Mouse (Mus musculus): ENCODE data around the gene Pgls. TPM values are rescaled to one million over a fixed set of nuclear protein-coding genes. Genes with fewer than 3 reads are reported as not detected.

Gene Pgls
- 0.69 TPM for polyA plus RNA-seq (2014; fragmentation: Illumina TruSeq; extraction: RNeasy Lipid Tissue Mini Kit (QIAGEN cat#74804); ENCODE audit: low read depth, low replicate concordance)

DNA sequence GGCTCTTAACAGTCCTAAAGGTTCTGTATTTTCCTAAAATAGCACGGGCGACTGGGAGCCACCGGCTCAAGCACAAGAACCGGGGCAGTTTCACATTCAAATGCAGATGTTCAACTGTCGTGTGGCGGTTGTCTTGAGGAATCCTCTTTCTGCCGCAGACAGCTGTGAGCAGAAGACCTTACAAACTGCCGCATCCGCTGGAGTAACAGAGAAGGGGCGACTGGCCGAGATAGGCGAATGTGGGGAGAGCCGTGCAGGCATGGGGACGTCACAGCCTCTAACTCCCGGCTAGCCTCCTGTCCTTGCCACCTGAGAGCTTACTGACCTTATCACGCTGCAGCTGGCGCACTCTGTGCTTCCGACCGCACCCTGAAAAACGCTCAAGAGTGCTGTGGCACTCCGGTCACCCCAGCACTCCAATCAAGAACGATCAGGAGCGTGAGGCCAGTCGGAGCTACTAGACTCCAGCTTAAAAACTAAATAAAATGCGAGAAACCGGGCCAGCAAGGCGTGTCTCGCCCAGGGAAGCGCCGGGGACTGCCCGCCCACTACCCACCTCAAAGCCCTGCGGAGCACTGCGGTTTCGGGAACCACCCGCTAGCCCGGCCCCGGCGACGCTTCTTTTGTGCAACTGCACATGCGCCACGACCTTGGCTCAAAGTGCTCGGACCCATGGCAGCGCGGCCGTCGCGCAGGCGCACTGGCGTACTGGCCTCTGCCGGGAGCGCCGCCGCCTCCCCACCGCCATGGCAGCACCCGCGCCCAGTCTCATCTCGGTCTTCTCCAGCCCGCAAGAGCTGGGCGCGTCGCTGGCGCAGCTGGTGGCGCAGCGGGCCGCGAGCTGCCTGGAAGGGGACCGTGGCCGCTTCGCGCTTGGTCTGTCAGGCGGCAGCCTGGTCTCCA, at the start of gene Pgls:
Gene Pgls (plus strand): TSS at position 706 of the 903 bp plus-strand sequence.

GRCm38 (mm10) chr8:71542632-71543343, 49.2 kb upstream of the Pgls start, which contains the start of gene Mvb12a:
TSS of gene Mvb12a (plus strand) at chr8:71542922.

GRCm38 (mm10) chr8:71558071-71558957, 33.7 kb upstream of the Pgls start, which contains the start of gene Tmem221:
TSS of gene Tmem221 (minus strand) at chr8:71558871.

DNA sequence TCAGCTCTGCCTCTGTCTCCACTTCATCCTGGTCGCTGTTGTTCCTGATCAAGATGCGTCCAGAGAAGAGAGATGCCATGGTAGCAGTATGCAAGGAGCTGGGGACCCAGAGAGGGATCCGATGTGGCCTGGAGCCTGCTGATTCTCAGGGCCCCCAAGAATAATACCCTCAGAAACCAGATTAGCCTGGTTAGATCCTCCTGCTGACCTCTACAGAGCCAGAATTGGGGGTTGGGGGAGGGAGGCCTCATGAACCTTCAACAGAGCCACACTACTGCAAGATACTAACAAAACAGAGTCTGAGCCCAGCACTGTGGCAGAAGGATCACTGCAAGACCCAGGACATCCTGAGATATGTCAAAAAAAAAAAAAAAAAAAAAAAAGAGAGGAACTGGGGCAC, 25.5 kb upstream of the Pgls start, which contains the start of gene Nxnl1:
Gene Nxnl1 (minus strand): TSS at position 101 of the 400 bp plus-strand sequence.

DNA sequence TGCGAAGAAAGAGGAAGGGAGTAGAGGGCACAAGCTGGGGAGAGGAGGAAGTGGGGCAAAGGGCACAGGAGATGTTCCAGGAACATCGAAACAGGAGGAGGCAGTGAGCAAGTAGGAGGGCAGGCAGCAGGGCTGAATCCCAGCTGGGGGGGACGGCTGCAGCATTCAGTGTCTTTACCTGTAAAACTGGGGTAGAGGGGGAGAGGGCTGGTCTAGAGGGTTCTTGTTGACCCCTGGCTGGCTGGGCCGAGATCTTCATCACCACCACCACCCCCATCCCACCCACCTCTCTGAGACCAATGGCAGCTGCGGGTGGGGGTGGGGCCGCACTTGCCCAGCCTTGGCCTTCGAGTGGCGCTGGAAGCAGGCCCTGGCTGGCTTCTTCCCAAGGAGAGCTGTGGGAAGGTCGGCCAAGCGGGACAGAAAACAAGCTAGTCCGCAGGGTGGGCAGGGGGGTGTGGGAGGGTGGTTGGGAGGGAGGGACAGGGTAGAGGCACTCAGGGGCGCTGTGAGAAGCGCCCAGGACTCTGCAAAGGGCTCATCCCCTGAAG, 23.5 kb upstream of the Pgls start, which contains the start of gene Slc27a1:
Gene Slc27a1 (plus strand): TSS at position 496 of the 551 bp plus-strand sequence.

DNA sequence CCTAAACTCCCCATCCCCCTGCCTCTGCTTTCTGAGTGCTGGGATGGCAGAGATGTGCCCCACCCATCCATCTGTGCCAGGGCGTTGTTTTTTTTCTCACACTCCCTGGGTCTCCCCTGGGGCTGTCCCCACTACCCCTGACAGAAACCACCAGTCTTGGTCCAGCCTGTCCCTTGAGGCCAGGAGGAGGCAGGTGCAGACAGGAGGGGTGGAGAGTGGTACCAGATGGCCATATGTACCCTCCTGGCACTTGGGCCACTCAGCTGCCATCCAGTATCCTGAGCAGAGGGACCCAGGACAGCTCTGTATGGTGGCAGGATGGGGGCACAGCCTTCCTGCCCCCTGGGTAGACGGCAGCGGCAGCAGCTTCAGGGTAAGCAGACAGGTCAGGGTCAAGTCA, 5.5 kb downstream of the Pgls start, which contains the start of gene Fam129c:
Gene Fam129c (plus strand): TSS at position 198 of the 400 bp plus-strand sequence.

GRCm38 (mm10) chr8:71610822-71611651, 19.1 kb downstream of the Pgls start, which contains the start of gene Colgalt1:
TSS of gene Colgalt1 (plus strand) at chr8:71610998.

Other genes starting within 250 kb of the Pgls start
- gene Use1, start 225.3 kb upstream of the Pgls start, polyA plus RNA-seq (2014; fragmentation: Illumina TruSeq; extraction: RNeasy Lipid Tissue Mini Kit (QIAGEN cat#74804); ENCODE audit: low read depth, low replicate concordance), result 5.1 TPM
- gene Ocel1, start 220.9 kb upstream of the Pgls start, polyA plus RNA-seq (2014; fragmentation: Illumina TruSeq; extraction: RNeasy Lipid Tissue Mini Kit (QIAGEN cat#74804); ENCODE audit: low read depth, low replicate concordance), result 1.1 TPM
- 9.2 TPM for gene Nr2f6, start 210.2 kb upstream of the Pgls start, polyA plus RNA-seq (2014; fragmentation: Illumina TruSeq; extraction: RNeasy Lipid Tissue Mini Kit (QIAGEN cat#74804); ENCODE audit: low read depth, low replicate concordance)
- 1.0 TPM for gene Ushbp1, start 196.4 kb upstream of the Pgls start, polyA plus RNA-seq (2014; fragmentation: Illumina TruSeq; extraction: RNeasy Lipid Tissue Mini Kit (QIAGEN cat#74804); ENCODE audit: low read depth, low replicate concordance)
- 20.7 TPM for gene Babam1, start 195.3 kb upstream of the Pgls start, polyA plus RNA-seq (2014; fragmentation: Illumina TruSeq; extraction: RNeasy Lipid Tissue Mini Kit (QIAGEN cat#74804); ENCODE audit: low read depth, low replicate concordance)
- not detected for gene Ankle1, start 186.2 kb upstream of the Pgls start, polyA plus RNA-seq (2014; fragmentation: Illumina TruSeq; extraction: RNeasy Lipid Tissue Mini Kit (QIAGEN cat#74804); ENCODE audit: low read depth, low replicate concordance)
- gene Abhd8, start 128.5 kb upstream of the Pgls start, polyA plus RNA-seq (2014; fragmentation: Illumina TruSeq; extraction: RNeasy Lipid Tissue Mini Kit (QIAGEN cat#74804); ENCODE audit: low read depth, low replicate concordance), result not detected
- gene Mrpl34, start 127.2 kb upstream of the Pgls start, polyA plus RNA-seq (2014; fragmentation: Illumina TruSeq; extraction: RNeasy Lipid Tissue Mini Kit (QIAGEN cat#74804); ENCODE audit: low read depth, low replicate concordance), result 5.9 TPM
- gene Dda1, start 123.0 kb upstream of the Pgls start, polyA plus RNA-seq (2014; fragmentation: Illumina TruSeq; extraction: RNeasy Lipid Tissue Mini Kit (QIAGEN cat#74804); ENCODE audit: low read depth, low replicate concordance), result 1.1 TPM
- gene Ano8, start 106.2 kb upstream of the Pgls start, polyA plus RNA-seq (2014; fragmentation: Illumina TruSeq; extraction: RNeasy Lipid Tissue Mini Kit (QIAGEN cat#74804); ENCODE audit: low read depth, low replicate concordance), result 0.45 TPM
- 0.64 TPM for gene Gtpbp3, start 104.1 kb upstream of the Pgls start, polyA plus RNA-seq (2014; fragmentation: Illumina TruSeq; extraction: RNeasy Lipid Tissue Mini Kit (QIAGEN cat#74804); ENCODE audit: low read depth, low replicate concordance)
- gene Plvap, start 80.4 kb upstream of the Pgls start, polyA plus RNA-seq (2014; fragmentation: Illumina TruSeq; extraction: RNeasy Lipid Tissue Mini Kit (QIAGEN cat#74804); ENCODE audit: low read depth, low replicate concordance), result 3.6 TPM
- gene Ccdc194, start 66.5 kb upstream of the Pgls start, polyA plus RNA-seq (2014; fragmentation: Illumina TruSeq; extraction: RNeasy Lipid Tissue Mini Kit (QIAGEN cat#74804); ENCODE audit: low read depth, low replicate concordance), result not detected
- 29.0 TPM for gene Bst2, start 54.7 kb upstream of the Pgls start, polyA plus RNA-seq (2014; fragmentation: Illumina TruSeq; extraction: RNeasy Lipid Tissue Mini Kit (QIAGEN cat#74804); ENCODE audit: low read depth, low replicate concordance)
- gene Mvb12a, start 49.3 kb upstream of the Pgls start, polyA plus RNA-seq (2014; fragmentation: Illumina TruSeq; extraction: RNeasy Lipid Tissue Mini Kit (QIAGEN cat#74804); ENCODE audit: low read depth, low replicate concordance), result 3.5 TPM
- gene Tmem221, start 33.3 kb upstream of the Pgls start, polyA plus RNA-seq (2014; fragmentation: Illumina TruSeq; extraction: RNeasy Lipid Tissue Mini Kit (QIAGEN cat#74804); ENCODE audit: low read depth, low replicate concordance), result not detected
- not detected for gene Nxnl1, start 25.6 kb upstream of the Pgls start, polyA plus RNA-seq (2014; fragmentation: Illumina TruSeq; extraction: RNeasy Lipid Tissue Mini Kit (QIAGEN cat#74804); ENCODE audit: low read depth, low replicate concordance)
- 0.90 TPM for gene Slc27a1, start 23.3 kb upstream of the Pgls start, polyA plus RNA-seq (2014; fragmentation: Illumina TruSeq; extraction: RNeasy Lipid Tissue Mini Kit (QIAGEN cat#74804); ENCODE audit: low read depth, low replicate concordance)
- not detected for gene Fam129c, start 5.5 kb downstream of the Pgls start, polyA plus RNA-seq (2014; fragmentation: Illumina TruSeq; extraction: RNeasy Lipid Tissue Mini Kit (QIAGEN cat#74804); ENCODE audit: low read depth, low replicate concordance)
- 29.0 TPM for gene Colgalt1, start 18.8 kb downstream of the Pgls start, polyA plus RNA-seq (2014; fragmentation: Illumina TruSeq; extraction: RNeasy Lipid Tissue Mini Kit (QIAGEN cat#74804); ENCODE audit: low read depth, low replicate concordance)
- gene Unc13a, start 79.6 kb downstream of the Pgls start, polyA plus RNA-seq (2014; fragmentation: Illumina TruSeq; extraction: RNeasy Lipid Tissue Mini Kit (QIAGEN cat#74804); ENCODE audit: low read depth, low replicate concordance), result not detected
- 0.11 TPM for gene Jak3, start 84.1 kb downstream of the Pgls start, polyA plus RNA-seq (2014; fragmentation: Illumina TruSeq; extraction: RNeasy Lipid Tissue Mini Kit (QIAGEN cat#74804); ENCODE audit: low read depth, low replicate concordance)
- gene Insl3, start 97.0 kb downstream of the Pgls start, polyA plus RNA-seq (2014; fragmentation: Illumina TruSeq; extraction: RNeasy Lipid Tissue Mini Kit (QIAGEN cat#74804); ENCODE audit: low read depth, low replicate concordance), result not detected
- 2.3 TPM for gene B3gnt3, start 109.6 kb downstream of the Pgls start, polyA plus RNA-seq (2014; fragmentation: Illumina TruSeq; extraction: RNeasy Lipid Tissue Mini Kit (QIAGEN cat#74804); ENCODE audit: low read depth, low replicate concordance)
- not detected for gene Fcho1, start 133.5 kb downstream of the Pgls start, polyA plus RNA-seq (2014; fragmentation: Illumina TruSeq; extraction: RNeasy Lipid Tissue Mini Kit (QIAGEN cat#74804); ENCODE audit: low read depth, low replicate concordance)